Mouse (Mus musculus): ENCODE measurements around the gene Flrt3.

The Flrt3 gene

DNA sequence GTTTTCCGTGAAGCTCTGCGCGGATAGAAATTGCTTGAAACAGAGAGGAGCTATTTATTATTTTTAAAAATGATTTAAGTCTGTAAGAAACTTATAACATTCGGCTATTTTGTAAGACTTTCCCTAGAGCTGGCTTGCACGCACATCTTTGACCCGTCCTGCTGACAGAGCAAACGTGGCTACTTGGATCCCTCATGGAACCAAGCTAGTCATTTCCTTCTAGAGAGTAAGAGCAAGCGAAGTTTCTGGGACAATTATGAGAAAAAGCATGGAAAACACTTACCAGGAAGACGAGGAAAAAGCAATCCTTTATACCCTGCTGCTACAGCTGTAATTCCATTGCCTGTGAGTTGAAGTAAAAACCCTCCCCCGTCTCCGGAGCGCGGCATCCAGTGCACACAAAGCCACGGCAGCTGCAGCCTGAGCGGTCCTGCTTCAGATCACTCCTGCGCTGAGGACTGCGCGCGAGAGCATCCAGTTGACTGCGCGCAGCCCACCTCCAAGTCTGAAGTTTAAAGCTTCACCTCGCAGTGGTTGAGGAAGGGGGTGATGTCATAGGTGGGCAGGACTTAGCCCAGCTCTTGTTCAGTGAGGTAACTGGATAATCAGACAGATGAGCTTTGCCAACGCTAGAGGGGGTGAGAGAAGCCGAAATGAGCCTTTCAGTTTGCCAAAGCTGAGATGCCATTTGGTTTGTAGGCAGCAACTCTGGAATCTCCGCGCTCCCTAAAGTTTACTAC is at the start of gene Flrt3:
TSS of gene Flrt3 (minus strand) at position 507 of the 740 bp plus-strand sequence.
- ChIA-PET CTCF (interaction anchor here (0.6 to 1.3 kb wide), 6 partner anchors 30 to 1583 kb away, joined by 3 to 5 read pairs (median 3); no protein-coding TSS in a partner anchor), POLR2A (interaction anchor here (0.5 to 2.1 kb wide), 44 partner anchors 8 to 786 kb away, joined by 3 to 11 read pairs (median 4); partner anchors contain the start of gene Macrod2 (in 3 of the 4))

GRCm38 (mm10) chr2:140717407-140717806 is 46.1 kb upstream of the Flrt3 start:
- ChIA-PET CTCF (no interaction called here), POLR2A (no interaction called here)

DNA sequence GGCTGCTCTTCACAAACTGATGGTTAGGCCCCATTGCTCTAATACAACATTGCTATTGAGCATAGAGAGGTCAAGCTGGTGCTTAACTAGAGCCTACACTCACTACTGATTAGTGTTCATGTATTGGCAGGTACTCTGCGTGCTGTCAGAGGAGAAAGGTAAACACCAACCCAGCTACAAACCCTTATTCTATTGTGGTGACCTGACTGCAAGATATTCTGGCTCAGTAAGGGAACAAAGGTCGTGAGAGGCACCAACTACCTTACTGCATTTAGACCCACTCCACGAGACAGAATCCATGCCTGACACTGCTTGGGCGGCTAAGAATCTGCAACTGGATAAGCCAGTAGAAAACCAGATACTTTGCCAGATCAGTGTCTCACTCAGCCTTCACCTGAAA is 44.6 kb upstream of the Flrt3 start:
- ChIA-PET POLR2A (no interaction called here), CTCF (no interaction called here)

- POLR2A ChIA-PET: no interaction called here
- CTCF ChIA-PET: no interaction called here
Observed at GRCm38 (mm10) chr2:140707550-140707949, 36.3 kb upstream of the Flrt3 start.

DNA sequence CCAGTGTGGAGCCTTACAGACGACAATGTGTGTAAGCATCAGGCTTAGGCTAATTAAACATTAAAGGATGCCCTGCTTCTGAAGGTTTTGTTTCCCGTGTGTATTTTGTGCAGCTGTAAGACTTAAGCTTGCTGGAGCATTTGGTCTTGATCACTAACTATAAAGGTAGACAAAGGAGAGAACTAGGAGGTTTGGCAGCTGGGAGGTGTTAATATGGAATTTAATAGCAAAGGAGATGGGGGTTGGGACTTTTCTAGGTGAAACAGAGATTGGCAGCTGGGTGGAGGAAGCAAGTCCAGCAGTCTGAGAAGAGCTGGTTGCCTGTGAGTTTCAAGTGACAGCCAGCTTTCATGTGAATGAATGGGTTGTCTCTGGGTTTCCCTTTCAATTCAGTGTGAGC is 34.0 kb upstream of the Flrt3 start:
- ChIA-PET POLR2A (no interaction called here), CTCF (no interaction called here)

DNA sequence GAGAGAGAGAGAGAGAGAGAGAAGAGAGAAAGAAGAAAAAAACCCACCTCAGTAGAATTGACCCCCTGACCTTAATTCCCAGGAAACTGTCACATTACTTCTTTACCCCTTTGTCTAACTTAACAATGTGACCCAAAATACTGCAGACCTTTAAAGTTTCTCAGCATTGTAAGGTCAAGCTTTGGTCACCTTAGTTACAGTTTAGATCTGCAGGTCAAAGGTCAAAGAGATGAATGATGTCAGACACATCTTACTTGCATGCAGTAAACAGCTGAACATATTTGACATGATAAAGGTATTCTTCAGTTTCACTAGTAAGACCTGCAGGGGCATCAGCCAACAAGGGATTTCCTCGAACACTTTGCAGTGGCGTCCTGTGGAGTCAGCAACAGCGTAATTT is 32.9 kb upstream of the Flrt3 start:
- CTCF ChIA-PET: no interaction called here
- POLR2A ChIA-PET: interaction anchor here in 1 of 4 experiments (1.8 kb wide), 1 partner anchor 33 kb away, joined by 5 read pairs; the partner anchor contains the start of gene Flrt3

DNA sequence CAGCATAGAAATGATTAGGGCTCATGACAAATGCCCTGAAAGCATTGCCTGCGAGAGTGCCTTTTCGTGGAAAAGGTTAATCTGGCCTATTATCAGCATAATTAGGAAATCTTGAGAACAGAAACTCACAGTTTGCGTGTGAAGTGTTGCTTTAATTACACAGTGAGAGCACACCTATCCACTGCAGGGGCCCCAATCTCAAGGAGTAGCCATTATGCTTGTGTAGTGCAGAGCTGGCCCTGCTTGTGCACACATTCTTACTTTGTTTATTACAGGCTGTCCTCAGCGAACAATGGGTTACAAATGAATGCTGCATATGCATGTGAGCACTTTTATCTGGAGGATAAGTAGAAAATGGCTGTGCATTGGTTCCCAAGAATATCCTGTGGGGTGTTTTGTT is 32.1 kb upstream of the Flrt3 start:
- CTCF ChIA-PET: no interaction called here
- POLR2A ChIA-PET: interaction anchor here in 1 of 4 experiments (1.8 kb wide), 1 partner anchor 32 kb away, joined by 5 read pairs; the partner anchor contains the start of gene Flrt3

- POLR2A ChIA-PET: interaction anchor here in 1 of 4 experiments (1.5 kb wide), 1 partner anchor 28 kb away, joined by 3 read pairs; no protein-coding TSS in a partner anchor
Observed at GRCm38 (mm10) chr2:140698585-140698984, 27.3 kb upstream of the Flrt3 start.

DNA sequence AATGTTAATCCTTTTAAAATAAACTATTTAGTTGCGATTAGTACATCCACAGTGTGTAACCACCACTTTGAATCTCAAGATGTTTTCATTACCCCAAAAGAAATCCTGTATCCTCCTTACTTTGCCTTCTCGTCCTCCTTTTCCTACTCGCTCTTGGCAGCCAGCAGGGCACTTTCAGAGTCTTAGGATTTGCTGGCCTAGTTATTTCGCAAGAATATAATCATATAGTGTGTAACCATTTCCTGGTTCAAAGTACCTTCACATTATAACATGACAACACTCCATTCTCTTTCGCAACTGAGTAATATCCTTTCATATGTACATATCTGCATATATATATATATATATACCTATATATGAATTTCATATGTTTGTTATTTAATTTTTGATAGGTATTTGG is 22.6 kb upstream of the Flrt3 start:
- POLR2A ChIA-PET: no interaction called here
- CTCF ChIA-PET: no interaction called here

More at GRCm38 (mm10) chr2:140698585-140698984, 27.3 kb upstream of the Flrt3 start:
- CTCF ChIA-PET: no interaction called here

- CTCF ChIA-PET: no interaction called here
Observed at GRCm38 (mm10) chr2:140692461-140692860, 21.2 kb upstream of the Flrt3 start.

GRCm38 (mm10) chr2:140691403-140691802 is 20.1 kb upstream of the Flrt3 start:
- POLR2A ChIA-PET: interaction anchor here in 2 of 4 experiments (0.8 to 1.1 kb wide), 2 partner anchors 20 to 21 kb away, joined by 4 read pairs; partner anchors contain the start of gene Flrt3 (in 1 of the 2)
- CTCF ChIA-PET: interaction anchor here in 1 of 4 experiments (0.5 kb wide), 1 partner anchor 40 kb away, joined by 3 read pairs; no protein-coding TSS in a partner anchor

More at GRCm38 (mm10) chr2:140692461-140692860, 21.2 kb upstream of the Flrt3 start:
- POLR2A ChIA-PET: interaction anchor here in 1 of 4 experiments (1.5 kb wide), 1 partner anchor 22 kb away, joined by 4 read pairs; no protein-coding TSS in a partner anchor

DNA sequence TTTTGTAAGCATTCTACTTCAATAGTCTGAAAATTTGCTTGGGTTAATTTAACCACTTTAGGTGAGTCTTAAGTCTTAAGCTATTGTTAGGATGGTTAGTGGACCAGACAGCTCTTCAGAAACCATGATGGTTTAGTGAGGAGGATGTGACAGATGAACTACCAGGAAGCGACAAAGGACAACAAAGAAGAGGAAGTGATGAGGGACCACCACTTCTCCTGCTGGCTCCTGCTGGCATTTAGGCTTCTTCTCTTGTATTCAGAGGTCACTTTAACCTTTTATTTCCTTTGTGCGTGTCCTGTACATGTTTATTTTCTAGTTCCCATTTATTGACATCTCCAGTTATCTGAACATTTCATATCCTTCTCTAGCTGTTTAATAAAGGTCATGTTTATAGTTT is 19.6 kb upstream of the Flrt3 start:
- POLR2A ChIA-PET: interaction anchor here in 2 of 4 experiments (0.8 to 1.1 kb wide), 2 partner anchors 20 kb away, joined by 4 read pairs; partner anchors contain the start of gene Flrt3 (in 1 of the 2)
- CTCF ChIA-PET: interaction anchor here in 1 of 4 experiments (0.5 kb wide), 1 partner anchor 40 kb away, joined by 3 read pairs; no protein-coding TSS in a partner anchor

DNA sequence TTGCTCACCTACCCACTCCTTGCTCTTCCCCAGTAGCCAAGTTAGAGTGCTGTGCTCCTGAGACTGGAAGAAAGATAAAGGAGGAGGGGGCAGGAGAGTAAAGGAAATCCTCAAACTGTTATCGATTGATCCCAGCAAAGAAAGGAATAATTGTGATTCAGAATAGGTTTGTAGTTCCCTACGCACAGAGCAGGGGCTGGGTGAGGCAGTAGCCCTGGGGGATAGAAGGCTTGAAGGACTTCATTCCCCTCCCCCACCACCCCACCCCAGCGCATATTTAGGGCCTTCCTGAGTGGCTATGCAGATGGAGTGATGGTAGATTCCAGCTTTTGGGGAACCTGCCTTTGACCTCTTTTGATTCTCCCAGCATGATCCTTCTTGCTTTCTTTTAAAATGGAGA is 5.5 kb upstream of the Flrt3 start:
- POLR2A ChIA-PET: interaction anchor here in 2 of 4 experiments (0.6 to 1.0 kb wide), 2 partner anchors 10 to 83 kb away, joined by 3 read pairs; no protein-coding TSS in a partner anchor
- CTCF ChIA-PET: no interaction called here

- CTCF ChIA-PET: interaction anchor here in 1 of 4 experiments (0.6 kb wide), 1 partner anchor 9 kb away, joined by 3 read pairs; no protein-coding TSS in a partner anchor
- POLR2A ChIA-PET: no interaction called here
Observed at GRCm38 (mm10) chr2:140673466-140673865, 2.2 kb upstream of the Flrt3 start.

GRCm38 (mm10) chr2:140670457-140670856 is 812 bp downstream of the Flrt3 start:
- CTCF ChIA-PET: interaction anchor here in 2 of 4 experiments (0.6 to 1.3 kb wide), 2 partner anchors 31 to 906 kb away, joined by 3 to 5 read pairs; no protein-coding TSS in a partner anchor
- POLR2A ChIA-PET: interaction anchor here (0.5 to 2.1 kb wide), 30 partner anchors 8 to 786 kb away, joined by 3 to 11 read pairs (median 4); partner anchors contain the start of gene Macrod2 (in 2 of the 4)

DNA sequence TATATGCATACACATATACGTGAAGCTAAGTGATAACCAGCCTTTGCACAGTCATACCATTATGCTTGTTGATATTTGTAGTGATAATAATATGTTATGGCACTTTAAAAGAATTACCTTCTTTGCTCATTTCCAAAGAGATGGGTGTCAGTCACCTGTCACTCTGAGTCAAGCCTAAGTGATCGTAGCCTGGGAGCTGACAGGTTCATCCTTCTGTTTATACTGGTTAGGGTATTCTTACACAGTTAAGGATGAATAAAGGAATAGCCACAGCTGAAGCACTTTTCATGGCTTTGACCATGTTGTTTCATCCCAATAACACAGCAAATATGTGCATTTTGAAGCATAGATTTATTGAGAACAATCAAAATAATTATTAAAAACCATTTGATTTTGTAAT is 1.5 kb downstream of the Flrt3 start:
- POLR2A ChIA-PET: interaction anchor here in 3 of 4 experiments (0.6 to 2.1 kb wide), 6 partner anchors 9 to 559 kb away, joined by 3 to 9 read pairs (median 4); no protein-coding TSS in a partner anchor
- CTCF ChIA-PET: no interaction called here

GRCm38 (mm10) chr2:140669081-140669480 is 2.2 kb downstream of the Flrt3 start:
- ChIA-PET CTCF (no interaction called here), POLR2A (interaction anchor here in 1 of 4 experiments (1.4 kb wide), 1 partner anchor 10 kb away, joined by 3 read pairs; no protein-coding TSS in a partner anchor)

- CTCF ChIA-PET: no interaction called here
- POLR2A ChIA-PET: interaction anchor here in 1 of 4 experiments (1.4 kb wide), 1 partner anchor 11 kb away, joined by 3 read pairs; no protein-coding TSS in a partner anchor
Observed at GRCm38 (mm10) chr2:140668311-140668710, 3.0 kb downstream of the Flrt3 start.

DNA sequence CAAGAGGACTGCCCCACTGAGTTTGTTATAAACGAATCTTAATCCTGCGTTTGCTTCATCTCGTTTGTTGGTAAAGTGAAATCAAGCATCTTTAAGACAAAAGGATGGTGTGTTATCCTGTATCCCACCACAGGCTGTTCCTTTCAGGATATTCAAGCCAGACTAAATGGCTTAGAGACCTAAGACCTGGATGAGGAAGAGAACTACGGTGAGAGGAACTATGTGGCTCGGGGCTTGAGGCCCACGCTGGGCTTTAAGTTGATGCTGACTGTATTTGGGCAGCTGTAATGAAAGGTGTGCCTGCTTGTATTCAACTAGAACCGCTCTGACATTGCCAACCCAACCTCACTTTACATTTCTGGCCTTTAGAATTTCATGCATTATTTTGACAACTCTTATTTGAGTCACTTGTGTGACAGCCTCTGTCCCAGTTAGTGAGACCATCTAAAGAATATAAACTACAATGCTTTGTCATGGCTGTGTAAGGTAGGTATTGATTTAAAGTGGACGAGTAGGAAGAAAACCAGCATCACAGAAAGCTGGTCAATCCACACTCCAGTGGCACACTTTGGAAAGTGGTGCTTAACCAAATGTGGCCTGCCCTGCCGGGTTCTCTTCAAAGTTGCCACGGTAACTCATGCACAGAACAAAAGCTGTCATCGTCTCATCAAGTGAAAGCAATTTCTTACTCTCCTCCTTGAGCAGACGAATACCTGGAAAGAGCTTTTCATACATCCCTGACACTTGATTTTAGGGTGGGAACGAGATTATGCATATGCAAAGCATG is 3.8 kb downstream of the Flrt3 start:
- POLR2A ChIA-PET: interaction anchor here in 1 of 4 experiments (0.7 kb wide), 1 partner anchor 180 kb away, joined by 3 read pairs; no protein-coding TSS in a partner anchor
- CTCF ChIA-PET: no interaction called here

All from embryonic stem cell, embryonic (primary cell).